Mouse (Mus musculus) embryonic facial prominence, embryonic 11.5 days (tissue): ENCODE measurements around the gene Qdpr. TPM values are rescaled to one million over a fixed set of nuclear protein-coding genes. Genes with fewer than 3 reads are reported as not detected.

ENCODE experiments used
- ATAC-seq: fragments of 200-750 bp; cut with Nextera tagmentation; replicated peaks from 2 replicates; pipeline ENCODE4 v1.8.0; 2017; ENCODE audit warnings: low read depth; ENCODE audit not compliant: insufficient number of reproducible peaks, low FRiP score, low TSS enrichment
- DNase-seq: peaks from one replicate; pipeline ENCODE4 v3.0.0-alpha.2; 2015; ENCODE audit warnings: low spot score
- H3K27ac ChIP-seq: fragments of 300-500 bp; sonication (generic); replicated peaks from 2 replicates; pipeline ENCODE4 v1.5.1; 2014; ENCODE audit warnings: mild to moderate bottlenecking, low read depth, low read length, control low read depth
- H3K27me3 ChIP-seq: fragments of 300-500 bp; sonication (generic); 2 replicates; pipeline ENCODE4 v1.6.1; 2014; ENCODE audit warnings: mild to moderate bottlenecking, low read length, moderate library complexity, mixed read lengths; ENCODE audit not compliant: control insufficient read depth, insufficient read depth
- H3K36me3 ChIP-seq: fragments of 300-500 bp; sonication (generic); replicated peaks from 2 replicates; pipeline ENCODE4 v1.6.1; 2014; ENCODE audit warnings: low read depth, mild to moderate bottlenecking, low read length, moderate library complexity, mixed read lengths; ENCODE audit not compliant: control insufficient read depth, insufficient read depth
- H3K4me1 ChIP-seq: fragments of 300-500 bp; sonication (generic); 2 replicates; pipeline ENCODE4 v1.6.1; 2014; ENCODE audit warnings: low read length, mixed read lengths; ENCODE audit not compliant: control insufficient read depth, insufficient read depth
- H3K4me2 ChIP-seq: fragments of 300-500 bp; sonication (generic); 2 replicates; pipeline ENCODE4 v1.6.1; 2014; ENCODE audit warnings: low read depth, mild to moderate bottlenecking, control low read depth, low read length, moderate library complexity
- H3K4me3 ChIP-seq: fragments of 300-500 bp; sonication (generic); 2 replicates; pipeline ENCODE4 v1.5.1; 2014; ENCODE audit warnings: low read depth, low read length, control low read depth
- H3K9ac ChIP-seq: fragments of 300-500 bp; sonication (generic); replicated peaks from 2 replicates; pipeline ENCODE4 v1.6.1; 2014; ENCODE audit warnings: mild to moderate bottlenecking, control low read depth, low read length
- H3K9me3 ChIP-seq: fragments of 300-500 bp; sonication (generic); replicated peaks from 2 replicates; pipeline ENCODE4 v1.6.1; 2016; ENCODE audit warnings: mild to moderate bottlenecking, low read length, inconsistent platforms, mixed read lengths; ENCODE audit not compliant: control insufficient read depth
- WGBS: fragments of 180-500 bp; shearing (Covaris S2); extraction: QIAGEN DNeasy Blood & Tissue Kit; methylation state at CpG from one replicate; pipeline ENCODE4 v1.1.7; 2014; 5-methylcytosine and 5-hydroxymethylcytosine counted together
- polyA plus RNA-seq: library from polyadenylated mRNA; unstranded; fragments of >200 nt; fragmentation: Nextera tagmentation; extraction: Ambion mirVana; gene quantifications from 2 replicates; pipeline ENCODE4 v1.2.1, GENCODE M21; 2014

Gene Qdpr
- polyA plus RNA-seq, 1 experiment from 2014 or later, result 127 TPM

DNA sequence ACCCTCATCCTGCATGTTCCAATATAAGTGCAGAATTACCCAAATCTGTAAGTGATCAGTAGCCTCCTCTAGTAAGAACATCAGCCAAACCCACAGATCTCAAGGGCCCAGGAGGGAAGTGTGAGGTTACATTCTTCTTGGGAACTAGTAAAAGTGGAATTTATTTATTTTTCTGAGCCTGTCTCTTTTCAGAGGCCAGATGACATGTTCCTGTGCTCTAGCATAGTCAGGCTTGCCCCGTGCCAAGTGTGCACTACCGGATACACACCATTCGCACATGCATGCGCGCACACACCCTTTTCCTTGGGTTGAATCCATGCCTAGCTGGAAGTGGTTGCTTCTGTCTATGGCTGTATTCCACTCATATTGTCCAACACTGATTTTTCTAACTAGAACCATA lies 25.7 kb upstream of the Qdpr start:
- DNase-seq, result no peak
- WGBS, result 90% methylated on average over 5 of the region's 5 CpGs
- no peak overlapping the region for H3K27ac ChIP-seq

DNA sequence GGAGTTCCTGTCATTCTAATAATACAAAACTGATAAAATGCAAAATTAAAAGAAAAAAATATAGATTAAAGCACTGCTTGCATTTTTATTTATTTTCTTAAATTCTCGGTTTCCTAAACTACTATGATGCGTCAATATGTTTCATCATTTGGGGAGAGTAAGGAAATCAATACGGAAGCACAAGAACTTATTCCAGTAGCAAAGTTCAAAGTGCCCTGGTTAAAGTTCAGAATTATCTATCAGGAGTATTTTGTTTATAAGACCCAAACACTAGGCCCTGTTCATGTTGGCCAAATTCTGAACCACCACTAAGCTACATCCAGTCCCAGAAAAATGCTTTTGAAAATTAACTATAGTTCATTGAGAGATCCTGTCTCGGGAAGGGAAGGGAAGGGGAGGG lies 24.7 kb upstream of the Qdpr start:
- no peaks in the 10 kb centered on the region for H3K4me1 ChIP-seq
- DNase-seq (no peak), ATAC-seq (no peak)
- H3K4me2 ChIP-seq, result no peak overlapping the region
- no peak overlapping the region for H3K27ac ChIP-seq
- no peaks in the 10 kb centered on the region for H3K27me3 ChIP-seq
- WGBS, result 79% methylated on average over 3 of the region's 4 CpGs
- H3K4me3 ChIP-seq, result no peak overlapping the region
- no peak overlapping the region for H3K9ac ChIP-seq
- no peaks in the 10 kb centered on the region for H3K9me3 ChIP-seq
- H3K36me3 ChIP-seq, result no peaks in the 10 kb centered on the region

More for the DNA sequence above, 25.7 kb upstream of the Qdpr start:
- Histone ChIP-seq H3K4me2 (no peak overlapping the region), H3K4me1 (no peaks in the 10 kb centered on the region), H3K27me3 (no peaks in the 10 kb centered on the region), H3K4me3 (no peak overlapping the region), H3K36me3 (no peaks in the 10 kb centered on the region), H3K9me3 (no peaks in the 10 kb centered on the region), H3K9ac (no peak overlapping the region)
- ATAC-seq, result no peak

DNA sequence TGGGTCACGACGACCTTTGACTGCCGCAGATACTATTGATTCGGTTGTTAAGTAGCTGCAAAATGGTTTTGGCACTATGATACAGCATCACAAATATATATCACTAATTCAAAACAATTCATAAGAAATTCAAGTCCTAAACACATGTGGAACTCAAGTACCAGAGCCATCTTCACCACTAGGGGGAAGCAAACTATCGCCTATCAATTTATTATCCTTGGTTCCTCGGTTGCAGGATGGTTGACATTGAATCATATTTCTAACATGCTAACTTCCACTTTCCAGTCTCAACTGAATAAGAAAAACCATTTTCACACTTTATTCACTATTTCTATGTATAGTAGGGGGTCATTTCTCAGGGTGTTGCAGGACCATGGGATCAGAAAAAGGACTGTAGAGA lies 24.2 kb upstream of the Qdpr start:
- DNase-seq, result peak; percentile 90
- 30% methylated on average over 6 of the region's 6 CpGs for WGBS

DNA sequence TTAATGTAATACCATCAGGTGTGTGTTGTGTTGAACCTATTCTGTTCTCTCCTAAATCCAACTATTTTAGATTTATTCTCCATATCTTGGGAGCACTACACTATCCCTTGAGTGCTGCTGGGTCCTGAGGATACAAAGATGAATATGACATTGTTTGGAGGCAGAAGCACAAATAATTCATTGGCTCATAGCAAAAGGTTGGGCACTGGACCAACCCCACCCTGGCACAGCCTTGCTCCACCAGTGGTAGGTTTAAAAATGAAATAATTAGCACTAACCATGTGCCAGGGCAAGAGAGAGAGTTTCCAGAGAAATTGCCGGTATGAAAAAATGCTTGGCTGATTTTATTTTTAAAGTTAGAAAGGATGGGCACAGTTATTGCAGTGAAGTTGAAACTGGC lies 23.5 kb upstream of the Qdpr start:
- H3K9me3 ChIP-seq, result no peaks in the 10 kb centered on the region
- WGBS, result 91% methylated on average over 1 of the region's 1 CpGs
- no peak for DNase-seq
- H3K27me3 ChIP-seq, result no peaks in the 10 kb centered on the region
- no peaks in the 10 kb centered on the region for H3K4me1 ChIP-seq
- H3K27ac ChIP-seq, result no peak overlapping the region
- no peak overlapping the region for H3K9ac ChIP-seq
- no peak overlapping the region for H3K4me2 ChIP-seq
- H3K36me3 ChIP-seq, result no peaks in the 10 kb centered on the region
- no peak overlapping the region for H3K4me3 ChIP-seq
- no peak for ATAC-seq

More for the DNA sequence above, 24.2 kb upstream of the Qdpr start:
- H3K4me2 ChIP-seq, result no peak overlapping the region
- no peaks in the 10 kb centered on the region for H3K4me1 ChIP-seq
- H3K27ac ChIP-seq, result no peak overlapping the region
- H3K36me3 ChIP-seq, result no peaks in the 10 kb centered on the region
- H3K9ac ChIP-seq, result no peak overlapping the region
- no peaks in the 10 kb centered on the region for H3K9me3 ChIP-seq
- ATAC-seq, result no peak
- H3K4me3 ChIP-seq, result no peak overlapping the region
- no peaks in the 10 kb centered on the region for H3K27me3 ChIP-seq

DNA sequence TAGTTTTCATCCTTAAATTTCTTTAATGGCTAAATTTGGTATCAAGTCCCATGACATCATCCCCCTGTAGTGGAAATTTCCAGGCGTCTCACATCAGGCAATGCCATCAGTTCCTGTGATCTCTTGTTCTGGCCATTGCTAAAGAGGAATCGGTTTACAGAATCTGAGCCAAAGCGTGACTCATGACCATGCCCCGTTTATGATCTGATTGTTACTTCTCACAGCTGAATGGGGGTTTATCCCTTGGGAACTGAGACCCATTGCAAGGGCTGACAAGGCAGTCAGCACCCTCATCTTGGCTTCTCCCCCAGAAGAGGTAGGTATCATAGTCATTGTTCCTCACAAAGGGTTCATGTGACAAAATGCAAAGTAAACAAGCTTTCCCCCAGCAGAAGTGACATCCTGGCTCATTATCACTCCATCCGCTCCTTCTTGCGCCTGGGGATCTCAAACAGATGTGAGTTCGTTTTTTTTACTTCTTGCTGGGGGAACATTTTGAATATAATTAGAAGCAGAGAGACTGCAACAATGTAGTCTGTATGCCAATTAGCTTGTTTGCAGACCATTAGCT lies 22.9 kb upstream of the Qdpr start:
- Histone ChIP-seq H3K9me3 (no peaks in the 10 kb centered on the region), H3K27me3 (no peaks in the 10 kb centered on the region), H3K27ac (no peak overlapping the region), H3K4me1 (no peaks in the 10 kb centered on the region), H3K36me3 (no peaks in the 10 kb centered on the region), H3K4me3 (no peak overlapping the region), H3K9ac (no peak overlapping the region), H3K4me2 (no peak overlapping the region)
- WGBS, result 44% methylated on average over 7 of the region's 7 CpGs
- no peak for ATAC-seq
- no peak for DNase-seq

DNA sequence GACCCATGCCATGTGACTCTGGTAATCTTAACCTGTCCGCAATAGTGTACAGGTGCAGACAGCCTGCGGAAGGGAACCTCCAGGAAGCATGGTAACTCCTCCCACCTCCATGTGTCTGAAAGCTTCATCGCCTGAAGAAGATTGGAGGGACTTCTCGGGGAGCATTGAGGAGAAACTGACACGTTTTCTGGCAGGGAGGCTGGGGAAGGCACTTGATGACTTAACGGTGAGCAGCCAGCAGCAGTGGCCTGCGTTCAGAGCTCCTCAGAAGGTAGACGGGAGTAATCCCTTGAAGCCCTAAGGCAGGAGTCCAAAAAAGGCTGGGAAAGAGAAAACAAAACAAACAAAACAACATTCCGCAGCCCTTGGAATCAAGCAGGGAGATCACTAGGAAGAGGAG lies 4.4 kb upstream of the Qdpr start:
- Histone ChIP-seq H3K4me2 (no peak overlapping the region), H3K27me3 (no peaks in the 10 kb centered on the region), H3K27ac (no peak overlapping the region), H3K4me3 (no peak overlapping the region), H3K9me3 (no peaks in the 10 kb centered on the region), H3K36me3 (no peaks in the 10 kb centered on the region), H3K9ac (no peak overlapping the region), H3K4me1 (no peaks in the 10 kb centered on the region)
- WGBS, result 44% methylated on average over 9 of the region's 9 CpGs
- DNase-seq (no peak), ATAC-seq (no peak)

DNA sequence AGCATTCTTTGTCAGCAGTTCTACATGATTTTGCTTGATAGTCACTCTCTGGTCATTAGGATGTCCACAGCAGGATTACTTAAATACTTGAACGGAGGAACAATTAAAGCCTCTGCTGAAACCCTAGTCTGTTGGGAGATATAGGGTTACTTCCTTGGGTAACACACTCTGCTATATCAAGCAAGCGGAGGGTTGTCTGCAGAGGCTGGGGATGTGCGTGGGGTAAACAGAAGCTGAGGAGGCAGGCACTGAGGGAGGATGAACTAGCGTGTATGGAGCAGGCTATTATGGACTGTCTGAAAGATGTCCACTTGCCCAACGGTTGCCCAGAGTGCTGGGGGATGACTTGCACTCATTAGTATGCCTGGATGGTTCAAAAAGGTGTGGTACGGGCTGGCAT lies 3.4 kb upstream of the Qdpr start, which contains the start of gene Clrn2:
Clrn2 (plus strand) TSS at position 301 of the 400 bp plus-strand sequence.
- ATAC-seq (no peak), DNase-seq (no peak)
- Histone ChIP-seq H3K9me3 (no peaks in the 10 kb centered on the region), H3K4me1 (no peaks in the 10 kb centered on the region), H3K27me3 (no peaks in the 10 kb centered on the region), H3K4me2 (no peak within 1 kb of the TSS), H3K27ac (no peak within 1 kb of the TSS), H3K4me3 (no peak within 1 kb of the TSS), H3K9ac (no peak within 1 kb of the TSS), H3K36me3 (no peaks in the 10 kb centered on the region)
- 56% methylated on average over 6 of the region's 6 CpGs for WGBS

DNA sequence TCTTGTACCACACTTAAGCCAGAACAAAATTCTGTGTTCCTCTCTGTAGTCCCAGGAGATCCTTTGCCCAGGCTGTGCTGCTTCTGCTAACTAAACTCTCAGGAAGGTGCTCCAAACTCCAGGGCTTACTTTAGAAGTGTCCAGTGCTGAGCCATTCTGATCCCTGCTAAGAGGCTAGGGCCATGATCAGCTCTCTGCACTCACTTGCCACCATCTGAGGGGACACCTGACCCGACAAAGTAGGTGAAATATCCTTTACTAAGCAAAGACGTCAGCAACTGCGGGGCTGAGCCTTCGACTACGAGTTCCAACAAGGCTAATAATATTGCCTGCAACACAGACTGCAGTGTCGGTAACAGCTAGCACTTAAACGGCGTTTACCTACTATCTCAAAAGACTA lies 830 bp downstream of the Qdpr start:
- Histone ChIP-seq H3K36me3 (no peaks in the 10 kb centered on the region), H3K4me1 (no peaks in the 10 kb centered on the region), H3K4me2 (peak overlapping the region; percentile 97), H3K27me3 (no peaks in the 10 kb centered on the region), H3K9me3 (no peaks in the 10 kb centered on the region), H3K9ac (peak overlapping the region; percentile 69), H3K27ac (no peak overlapping the region), H3K4me3 (peak overlapping the region; percentile 59)
- no peak for ATAC-seq
- 5% methylated on average over 8 of the region's 8 CpGs for WGBS
- no peak for DNase-seq
